Mouse (Mus musculus) hindbrain, embryonic 13.5 days (tissue): ENCODE measurements around the gene C130050O18Rik. TPM values are rescaled to one million over a fixed set of nuclear protein-coding genes. Genes with fewer than 3 reads are reported as not detected.

Experiments
- ATAC-seq: fragments of 200-750 bp; cut with Nextera tagmentation; 2 replicates; pipeline ENCODE4 v1.8.0; 2017; ENCODE audit warnings: moderate TSS enrichment; ENCODE audit not compliant: low FRiP score
- H3K27ac ChIP-seq: fragments of 300-500 bp; sonication (generic); 2 replicates; pipeline ENCODE4 v1.5.1; 2015; ENCODE audit warnings: inconsistent platforms, mild to moderate bottlenecking, moderate library complexity
- H3K27me3 ChIP-seq: fragments of 300-500 bp; sonication (generic); 2 replicates; pipeline ENCODE4 v1.6.1; 2015; ENCODE audit warnings: mild to moderate bottlenecking, inconsistent platforms
- H3K36me3 ChIP-seq: fragments of 300-500 bp; sonication (generic); 2 replicates; pipeline ENCODE4 v1.6.1; 2015; ENCODE audit warnings: mild to moderate bottlenecking, inconsistent platforms
- H3K4me1 ChIP-seq: fragments of 300-500 bp; sonication (generic); replicated peaks from 2 replicates; pipeline ENCODE4 v1.6.1; 2015; ENCODE audit warnings: inconsistent platforms
- H3K4me2 ChIP-seq: fragments of 300-500 bp; sonication (generic); 2 replicates; pipeline ENCODE4 v1.6.1; 2015; ENCODE audit warnings: inconsistent platforms, mild to moderate bottlenecking, moderate library complexity
- H3K4me3 ChIP-seq: fragments of 300-500 bp; sonication (generic); 2 replicates; pipeline ENCODE4 v1.5.1; 2015; ENCODE audit warnings: mild to moderate bottlenecking, inconsistent platforms
- H3K9ac ChIP-seq: fragments of 300-500 bp; sonication (generic); 2 replicates; pipeline ENCODE4 v1.6.1; 2015; ENCODE audit warnings: mild to moderate bottlenecking, inconsistent platforms
- H3K9me3 ChIP-seq: fragments of 300-500 bp; sonication (generic); 2 replicates; pipeline ENCODE4 v1.6.1; 2016; ENCODE audit warnings: inconsistent platforms
- WGBS: fragments of 180-500 bp; shearing (Covaris S2); methylation state at CpG from one replicate; pipeline ENCODE4 v1.1.7; 2015; 5-methylcytosine and 5-hydroxymethylcytosine counted together
- polyA plus RNA-seq: library from polyadenylated mRNA; unstranded; fragments of >200 nt; fragmentation: Nextera tagmentation; extraction: Ambion mirVana; gene quantifications from 2 replicates; pipeline ENCODE4 v1.2.1, GENCODE M21; 2015

Gene C130050O18Rik
- polyA plus RNA-seq, 1 experiment from 2014 or later, result 0.22 TPM

GRCm38 (mm10) chr5:139418110-139418509 lies 13.0 kb downstream of the C130050O18Rik start:
- Histone ChIP-seq H3K36me3 (peaks cover 3% of the 10 kb centered on the region; the same call in 1 of the 2 replicates), H3K27ac (peak overlapping the region; percentile 81), H3K9ac (peak overlapping the region; percentile 58; the same call in 1 of the 2 replicates), H3K4me2 (no peak overlapping the region), H3K27me3 (no peaks in the 10 kb centered on the region), H3K4me3 (no peak overlapping the region), H3K4me1 (peaks cover 41% of the 10 kb centered on the region), H3K9me3 (no peaks in the 10 kb centered on the region)
- ATAC-seq, result no peak
- WGBS, result 59% methylated on average over 2 of the region's 2 CpGs

- no peaks in the 10 kb centered on the region for H3K27me3 ChIP-seq
- H3K4me1 ChIP-seq, result peaks cover 46% of the 10 kb centered on the region
- no peak overlapping the region for H3K4me3 ChIP-seq
- H3K36me3 ChIP-seq, result peaks cover 3% of the 10 kb centered on the region; the same call in 1 of the 2 replicates
- H3K9me3 ChIP-seq, result no peaks in the 10 kb centered on the region
- peak overlapping the region; percentile 58 for H3K9ac ChIP-seq
- H3K4me2 ChIP-seq, result no peak overlapping the region
- H3K27ac ChIP-seq, result peak overlapping the region; percentile 81
- peak; percentile 67 for ATAC-seq
- 8% methylated on average over 3 of the region's 3 CpGs for WGBS
These were observed 13.6 kb downstream of the C130050O18Rik start for GRCm38 (mm10) chr5:139418633-139419032.

GRCm38 (mm10) chr5:139423026-139423865 lies 18.2 kb downstream of the C130050O18Rik start, which contains the start of gene Gper1:
Gper1 (plus strand) TSS chr5:139423151.
- H3K9me3 ChIP-seq, result no peaks in the 10 kb centered on the region
- H3K9ac ChIP-seq, result peak within 1 kb of the TSS; percentile 65
- H3K27me3 ChIP-seq, result no peaks in the 10 kb centered on the region
- WGBS, result 56% methylated on average over 21 of the region's 21 CpGs
- peak within 1 kb of the TSS; percentile 32 for H3K4me3 ChIP-seq
- H3K4me1 ChIP-seq, result peaks cover 51% of the 10 kb centered on the region
- peak within 1 kb of the TSS; percentile 42 for H3K4me2 ChIP-seq
- no peaks in the 10 kb centered on the region for H3K36me3 ChIP-seq
- ATAC-seq, result no peak
- H3K27ac ChIP-seq, result peak within 1 kb of the TSS; percentile 60; the same call in 1 of the 2 replicates

- no peak overlapping the region for H3K27ac ChIP-seq
These were observed 20.1 kb downstream of the C130050O18Rik start for GRCm38 (mm10) chr5:139425198-139425597.

GRCm38 (mm10) chr5:139427001-139427400 lies 21.9 kb downstream of the C130050O18Rik start:
- no peak overlapping the region for H3K4me2 ChIP-seq
- no peaks in the 10 kb centered on the region for H3K27me3 ChIP-seq
- no peak overlapping the region for H3K4me3 ChIP-seq
- no peak for ATAC-seq
- peaks cover 62% of the 10 kb centered on the region for H3K4me1 ChIP-seq
- no peaks in the 10 kb centered on the region for H3K36me3 ChIP-seq
- H3K9me3 ChIP-seq, result no peaks in the 10 kb centered on the region
- H3K9ac ChIP-seq, result no peak overlapping the region
- no peak overlapping the region for H3K27ac ChIP-seq
- WGBS, result 93% methylated on average over 9 of the region's 9 CpGs

More at GRCm38 (mm10) chr5:139425198-139425597, 20.1 kb downstream of the C130050O18Rik start:
- no peak for ATAC-seq
- H3K4me2 ChIP-seq, result no peak overlapping the region
- no peak overlapping the region for H3K4me3 ChIP-seq
- H3K36me3 ChIP-seq, result no peaks in the 10 kb centered on the region
- peaks cover 50% of the 10 kb centered on the region for H3K4me1 ChIP-seq
- H3K9ac ChIP-seq, result no peak overlapping the region
- no peaks in the 10 kb centered on the region for H3K9me3 ChIP-seq
- 85% methylated on average over 9 of the region's 9 CpGs for WGBS
- no peaks in the 10 kb centered on the region for H3K27me3 ChIP-seq

- Histone ChIP-seq H3K4me2 (no peak overlapping the region), H3K9me3 (no peaks in the 10 kb centered on the region), H3K36me3 (no peaks in the 10 kb centered on the region), H3K9ac (no peak overlapping the region), H3K27me3 (no peaks in the 10 kb centered on the region), H3K4me1 (peaks cover 61% of the 10 kb centered on the region), H3K4me3 (no peak overlapping the region), H3K27ac (no peak overlapping the region)
- 82% methylated on average over 9 of the region's 9 CpGs for WGBS
- no peak for ATAC-seq
These were observed 22.9 kb downstream of the C130050O18Rik start for GRCm38 (mm10) chr5:139427989-139428388.

GRCm38 (mm10) chr5:139429818-139430341 lies 24.8 kb downstream of the C130050O18Rik start:
- H3K4me1 ChIP-seq, result peaks cover 58% of the 10 kb centered on the region

GRCm38 (mm10) chr5:139432333-139432732 lies 27.3 kb downstream of the C130050O18Rik start:
- H3K4me3 ChIP-seq, result no peak overlapping the region
- ATAC-seq, result no peak
- no peaks in the 10 kb centered on the region for H3K9me3 ChIP-seq
- H3K4me1 ChIP-seq, result peaks cover 69% of the 10 kb centered on the region
- H3K27ac ChIP-seq, result peak overlapping the region; percentile 44
- peak overlapping the region; percentile 19; the same call in 1 of the 2 replicates for H3K9ac ChIP-seq
- no peaks in the 10 kb centered on the region for H3K36me3 ChIP-seq
- WGBS, result 55% methylated on average over 6 of the region's 6 CpGs
- no peaks in the 10 kb centered on the region for H3K27me3 ChIP-seq
- no peak overlapping the region for H3K4me2 ChIP-seq

More at GRCm38 (mm10) chr5:139429818-139430341, 24.8 kb downstream of the C130050O18Rik start:
- Histone ChIP-seq H3K27me3 (no peaks in the 10 kb centered on the region), H3K36me3 (no peaks in the 10 kb centered on the region), H3K27ac (peak overlapping the region; percentile 63), H3K4me3 (no peak overlapping the region), H3K4me2 (0 out of 2 replicates have a peak overlapping the region, but pooled peaks have one; percentile 2), H3K9ac (peak overlapping the region; percentile 56), H3K9me3 (no peaks in the 10 kb centered on the region)
- peak; percentile 19; the same call in 1 of the 2 replicates for ATAC-seq
- 34% methylated on average over 12 of the region's 12 CpGs for WGBS

GRCm38 (mm10) chr5:139432747-139433508 lies 27.8 kb downstream of the C130050O18Rik start:
- ATAC-seq, result no peak
- Histone ChIP-seq H3K9ac (no peak overlapping the region), H3K36me3 (no peaks in the 10 kb centered on the region), H3K9me3 (no peaks in the 10 kb centered on the region), H3K4me2 (no peak overlapping the region), H3K4me1 (peaks cover 68% of the 10 kb centered on the region), H3K27ac (peak overlapping the region; percentile 36), H3K27me3 (no peaks in the 10 kb centered on the region), H3K4me3 (no peak overlapping the region)
- 78% methylated on average over 7 of the region's 7 CpGs for WGBS

GRCm38 (mm10) chr5:139433842-139434568 lies 28.9 kb downstream of the C130050O18Rik start:
- no peak overlapping the region for H3K4me3 ChIP-seq
- H3K9me3 ChIP-seq, result no peaks in the 10 kb centered on the region
- no peak overlapping the region for H3K9ac ChIP-seq
- peaks cover 67% of the 10 kb centered on the region for H3K4me1 ChIP-seq
- no peak overlapping the region for H3K4me2 ChIP-seq
- WGBS, result 81% methylated on average over 9 of the region's 9 CpGs
- no peaks in the 10 kb centered on the region for H3K36me3 ChIP-seq
- no peak overlapping the region for H3K27ac ChIP-seq
- no peaks in the 10 kb centered on the region for H3K27me3 ChIP-seq
- ATAC-seq, result no peak

GRCm38 (mm10) chr5:139434940-139435339 lies 29.9 kb downstream of the C130050O18Rik start:
- Histone ChIP-seq H3K36me3 (no peaks in the 10 kb centered on the region), H3K9me3 (no peaks in the 10 kb centered on the region), H3K9ac (no peak overlapping the region), H3K27ac (peak overlapping the region; percentile 25; the same call in 1 of the 2 replicates), H3K27me3 (no peaks in the 10 kb centered on the region), H3K4me2 (no peak overlapping the region), H3K4me1 (peaks cover 58% of the 10 kb centered on the region), H3K4me3 (no peak overlapping the region)
- WGBS, result 19% methylated on average over 8 of the region's 8 CpGs
- ATAC-seq, result peak; percentile 71
